Mouse (Mus musculus) ES-CJ7 (cell line): ENCODE measurements around the gene Klf5.

Source experiments
- DNase-seq: peaks from one replicate; pipeline ENCODE4 v3.0.0; 2011; ENCODE audit warnings: low read depth, low spot score

Gene Klf5

DNA sequence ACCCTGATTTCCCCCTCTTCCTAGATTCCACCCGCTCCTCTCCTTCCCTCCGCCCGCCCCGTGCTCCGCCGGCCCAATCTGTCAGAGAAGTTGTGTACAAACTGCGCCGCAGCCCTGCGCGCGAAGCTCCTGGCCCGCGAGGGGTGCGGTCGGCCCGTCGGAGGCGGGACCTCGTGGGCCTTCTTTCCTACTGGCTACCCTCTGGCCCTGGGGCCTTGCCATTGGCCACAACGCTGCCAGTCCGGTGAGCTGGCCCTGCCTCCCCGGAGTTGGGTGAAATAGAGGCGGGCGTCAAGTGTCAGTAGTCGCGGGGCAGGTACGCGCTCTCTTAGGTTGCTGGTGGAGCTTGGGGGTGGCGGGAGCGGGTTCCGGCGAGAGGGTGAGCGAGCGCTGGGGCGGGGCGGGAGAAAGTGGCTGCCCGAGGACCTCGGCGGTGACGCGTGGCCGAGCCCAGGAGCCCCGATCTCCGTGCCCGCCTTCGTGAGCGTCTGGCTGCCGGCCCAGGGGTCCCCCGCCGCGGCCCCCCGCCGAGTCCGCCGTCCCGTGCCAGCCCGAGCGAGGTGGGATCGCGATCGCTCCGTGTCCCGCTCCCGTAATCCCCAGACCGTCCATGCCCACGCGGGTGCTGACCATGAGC is at the start of gene Klf5:
Gene Klf5 (plus strand): TSS at position 307 of the 637 bp plus-strand sequence.
- peak; percentile 97 for DNase-seq

- DNase-seq: peak; percentile 20
Measured at GRCm38 (mm10) chr14:99262026-99262425, 36.5 kb upstream of the Klf5 start.

GRCm38 (mm10) chr14:99263816-99264215 is 34.7 kb upstream of the Klf5 start:
- no peak for DNase-seq

DNA sequence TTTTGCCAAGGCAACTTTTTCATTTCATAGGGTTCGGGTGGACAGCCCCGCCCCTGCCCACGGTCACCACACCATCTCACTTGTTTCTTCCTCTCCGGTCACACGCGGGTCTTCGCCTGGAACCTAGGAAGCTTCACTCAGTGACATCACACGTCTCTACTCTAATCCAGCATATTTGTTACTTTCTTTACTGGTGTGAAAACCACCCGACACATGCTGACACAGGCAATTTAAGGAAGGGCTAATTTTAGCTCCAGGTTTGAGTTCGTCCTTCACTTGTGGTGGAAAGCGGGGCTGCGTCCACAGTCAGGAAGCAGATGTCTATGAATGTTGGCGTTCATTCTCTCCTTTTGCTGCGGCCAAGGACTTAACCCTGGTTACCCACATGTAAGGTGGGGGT is 32.7 kb upstream of the Klf5 start:
- DNase-seq: no peak

DNA sequence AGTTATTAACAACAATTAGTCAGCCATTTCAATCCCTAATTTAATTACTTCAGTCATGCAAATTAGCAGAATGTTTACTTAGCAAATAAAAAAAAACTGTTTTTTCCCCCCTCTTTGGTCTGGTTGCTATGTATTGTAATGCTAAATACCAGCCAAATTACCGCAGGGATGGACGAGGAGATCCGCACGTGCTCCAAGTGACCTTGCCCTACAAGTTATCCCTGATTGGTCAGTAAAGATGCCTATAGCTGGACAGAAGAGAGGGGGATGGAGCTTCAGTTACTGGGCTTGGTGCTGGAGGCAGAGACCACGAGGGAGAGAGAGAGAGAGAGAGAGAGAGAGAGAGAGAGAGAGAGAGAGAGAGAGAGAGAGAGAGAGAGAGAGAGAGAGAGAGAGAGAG is 31.7 kb upstream of the Klf5 start:
- DNase-seq: peak; percentile 66

DNA sequence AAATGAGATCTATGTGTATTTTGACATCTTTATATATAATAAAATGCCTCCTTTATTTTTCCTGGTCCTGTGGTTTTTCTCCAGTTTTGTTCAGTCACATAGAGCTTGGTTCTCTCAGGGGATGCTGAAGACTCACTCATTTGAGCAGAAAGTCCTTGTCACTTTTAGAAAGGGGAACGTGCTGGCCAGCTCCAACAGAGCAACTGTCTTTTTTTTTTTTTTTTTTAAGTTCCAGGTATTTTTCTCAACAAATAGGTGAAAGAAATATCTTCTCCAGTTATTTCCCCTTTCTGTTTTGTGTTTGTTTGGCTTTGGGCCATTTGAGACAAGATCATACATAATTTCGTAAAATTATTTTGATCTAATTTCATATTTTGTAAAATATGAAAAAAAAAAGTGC is 24.4 kb upstream of the Klf5 start:
- DNase-seq: no peak

DNA sequence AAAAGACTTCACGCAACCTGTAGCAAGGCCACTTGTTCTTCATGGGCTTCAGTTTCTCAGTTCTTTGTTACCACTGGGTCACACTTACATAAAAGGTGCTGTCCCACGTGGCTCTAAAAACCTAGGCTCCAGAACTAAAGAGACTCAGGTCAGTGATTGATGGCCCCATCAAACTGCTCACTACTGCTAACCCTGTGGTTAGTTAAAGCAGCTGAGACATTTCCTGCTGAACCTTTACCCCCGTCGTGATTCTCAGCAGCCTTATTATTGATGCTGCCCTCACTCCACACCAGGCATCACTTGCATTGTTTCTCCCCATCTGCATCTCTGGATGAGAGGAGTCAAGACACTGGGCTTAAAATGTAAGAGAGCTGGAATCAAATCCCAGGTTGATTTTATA is 22.7 kb upstream of the Klf5 start:
- no peak for DNase-seq

DNA sequence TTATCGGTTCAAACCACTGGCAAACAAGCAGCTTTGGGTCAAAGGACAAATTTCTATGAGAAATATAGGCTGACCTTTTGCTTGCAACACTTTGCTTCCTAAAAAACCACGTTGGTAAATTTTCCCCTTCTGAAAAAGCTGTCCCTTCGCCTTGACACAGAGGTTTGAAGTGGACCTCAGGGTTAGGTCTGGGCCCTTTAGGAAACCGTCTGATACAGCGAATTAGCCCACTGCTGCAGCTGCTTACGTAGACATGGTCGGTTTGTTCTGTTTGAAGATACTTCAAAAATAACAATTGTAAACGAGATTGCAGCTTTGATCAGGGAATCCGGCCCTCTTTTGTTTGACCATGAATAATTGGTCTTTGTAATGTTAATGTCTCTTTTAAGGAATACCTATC is 20.2 kb upstream of the Klf5 start:
- DNase-seq: no peak

GRCm38 (mm10) chr14:99278763-99279486 is 19.6 kb upstream of the Klf5 start:
- DNase-seq: no peak

DNA sequence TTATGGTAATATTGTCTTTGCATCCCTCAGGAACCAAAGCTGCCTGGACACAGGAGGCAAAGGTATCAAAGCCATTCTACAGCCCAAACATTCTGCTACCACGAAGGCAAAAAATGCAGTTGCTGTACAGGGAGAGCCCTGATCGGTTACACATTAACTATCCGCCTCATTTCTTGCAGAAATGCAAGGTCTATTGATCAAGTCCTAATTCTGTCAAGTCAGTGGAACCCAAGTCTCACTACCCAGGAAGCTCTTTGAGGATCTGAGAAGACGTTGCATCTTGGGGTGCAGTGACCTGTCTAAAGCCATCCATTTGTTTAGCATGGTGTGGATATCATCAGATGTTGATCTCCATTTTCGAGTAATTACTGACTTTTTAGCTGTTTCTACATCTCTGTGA is 18.1 kb upstream of the Klf5 start:
- no peak for DNase-seq

DNA sequence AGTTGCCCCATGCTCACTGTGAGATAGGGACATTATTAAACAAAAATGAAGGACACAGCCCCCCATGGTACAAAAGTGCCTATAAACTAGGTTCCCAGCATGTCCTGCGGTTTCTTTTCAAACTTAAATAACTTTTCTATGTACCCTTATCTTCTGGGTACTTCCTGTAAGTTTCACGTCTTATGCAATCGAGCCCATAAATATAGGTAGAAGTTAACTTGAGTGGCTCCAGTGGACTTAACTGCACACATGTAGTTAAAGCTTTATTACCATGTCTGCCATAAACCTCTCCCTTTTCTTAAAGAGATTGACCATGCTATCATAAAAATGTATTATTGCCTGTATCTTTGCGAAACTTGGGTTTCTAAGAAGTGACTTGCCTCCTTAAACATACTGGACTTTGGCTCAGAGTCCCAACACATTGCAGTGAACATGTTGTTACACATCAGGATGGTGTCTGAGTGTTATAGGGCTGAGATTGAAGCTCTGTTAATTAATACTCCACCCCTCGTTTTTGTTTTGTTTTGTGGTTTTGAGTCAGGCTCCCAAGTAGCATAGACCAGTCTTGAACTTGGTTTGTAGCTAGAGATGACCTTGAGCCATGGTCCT is 17.6 kb upstream of the Klf5 start:
- DNase-seq: no peak

DNA sequence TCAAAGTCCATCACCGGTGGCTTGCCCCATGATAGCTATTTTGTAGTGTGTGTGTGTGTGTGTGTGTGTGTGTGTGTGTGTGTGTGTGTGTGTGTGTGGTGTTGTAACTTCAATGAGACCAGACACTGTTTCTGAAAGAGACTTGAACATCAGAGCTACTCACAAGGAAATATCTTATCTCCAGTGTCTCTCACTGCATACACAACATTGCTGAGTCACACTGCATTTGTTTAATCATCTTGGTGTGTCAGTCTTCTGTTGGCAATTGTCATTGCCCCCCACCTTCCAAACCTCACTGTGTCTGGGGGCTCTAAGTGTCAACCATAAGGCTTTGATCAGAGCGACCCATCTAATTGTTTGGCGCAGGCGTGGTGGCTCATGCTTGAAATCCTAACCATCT is 13.0 kb upstream of the Klf5 start:
- DNase-seq: no peak

DNA sequence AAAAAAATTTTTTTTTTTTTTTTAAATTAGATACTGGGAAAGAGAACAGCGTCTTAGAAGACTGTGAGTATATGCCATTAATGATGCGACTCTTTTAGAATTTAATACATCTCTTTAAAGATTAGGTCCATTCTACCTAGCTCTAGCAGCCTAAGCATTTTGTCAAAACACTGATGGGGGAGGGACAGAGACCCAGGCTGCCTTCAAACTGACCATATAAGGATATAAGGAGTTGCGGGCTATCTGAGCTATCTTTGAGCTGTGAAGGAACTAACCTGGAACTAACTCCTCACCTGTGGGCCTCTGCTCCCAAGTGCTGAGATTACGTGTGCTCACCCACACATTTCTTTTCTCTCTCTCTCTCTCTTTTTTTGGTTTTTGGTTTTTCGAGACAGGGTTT is 6.3 kb upstream of the Klf5 start:
- DNase-seq: peak; percentile 72

- DNase-seq: no peak
Measured at GRCm38 (mm10) chr14:99294424-99294823, 4.1 kb upstream of the Klf5 start.

- DNase-seq: no peak
Measured at GRCm38 (mm10) chr14:99295606-99296341, 2.7 kb upstream of the Klf5 start.

- DNase-seq: no peak
Measured at GRCm38 (mm10) chr14:99299022-99299481, 561 bp downstream of the Klf5 start.

- DNase-seq: no peak
Measured at GRCm38 (mm10) chr14:99299701-99300191, 1.3 kb downstream of the Klf5 start.

- DNase-seq: peak; percentile 94
Measured at GRCm38 (mm10) chr14:99301472-99301871, 3.0 kb downstream of the Klf5 start.

- no peak for DNase-seq
Measured at GRCm38 (mm10) chr14:99304387-99304786, 5.9 kb downstream of the Klf5 start.

DNA sequence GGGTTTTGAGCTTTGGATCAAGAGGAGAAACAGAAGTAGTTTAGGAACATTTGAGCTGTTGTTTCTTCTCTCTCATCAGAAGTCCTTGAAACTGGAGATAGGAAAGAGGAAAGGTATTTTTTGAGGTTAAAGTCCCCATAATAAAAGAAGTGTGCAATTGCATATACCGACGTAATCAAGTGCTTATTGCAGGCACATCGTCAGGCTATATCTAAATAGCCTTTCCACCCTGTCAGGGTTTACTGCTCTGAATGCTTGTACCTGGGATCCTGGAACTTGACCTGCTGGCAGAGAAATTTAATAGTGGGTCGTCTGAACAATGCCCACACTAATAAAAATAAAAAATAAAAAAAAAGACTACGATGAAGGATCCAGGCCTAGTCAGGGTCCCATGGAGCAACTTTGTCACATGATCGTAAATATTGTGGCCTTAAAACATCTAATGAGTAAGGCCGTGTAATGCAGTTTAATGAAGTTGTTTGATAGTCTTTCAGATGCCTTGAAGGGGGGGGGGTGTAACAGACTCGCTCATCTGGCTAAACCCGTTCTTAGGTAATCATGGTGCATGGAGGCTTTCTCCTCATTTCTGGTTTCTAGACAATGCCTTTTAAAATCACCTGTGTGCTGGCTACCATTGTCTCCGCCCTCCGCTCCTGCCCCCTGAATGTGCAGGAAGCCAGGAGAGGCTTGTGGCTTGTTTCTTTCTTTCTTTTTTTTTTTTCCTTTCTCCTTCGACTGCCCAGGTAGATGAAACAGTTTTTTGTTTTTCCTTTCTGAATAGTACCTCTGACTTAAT is 6.7 kb downstream of the Klf5 start:
- DNase-seq: no peak

DNA sequence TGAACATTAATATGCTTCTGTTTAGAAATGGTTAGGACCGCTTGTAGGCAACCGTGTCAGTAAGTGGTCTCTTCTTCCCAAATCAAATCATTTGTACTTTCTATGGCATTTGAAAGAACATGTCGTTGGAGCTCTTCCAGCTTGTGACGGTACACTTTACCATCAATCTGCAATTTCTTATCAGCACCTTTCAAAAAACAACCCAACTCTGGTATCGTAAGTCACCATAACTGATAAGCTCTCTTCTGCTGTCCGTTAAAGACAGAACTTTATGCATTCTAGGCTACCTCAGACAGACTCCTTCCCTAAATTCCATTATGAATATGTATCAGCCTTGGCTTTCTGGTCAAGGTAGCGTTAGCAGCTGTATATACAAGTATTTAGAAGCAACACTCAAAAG is 7.9 kb downstream of the Klf5 start:
- DNase-seq: no peak
